Mouse (Mus musculus): ENCODE measurements around the gene Exoc4. TPM values are rescaled to one million over a fixed set of nuclear protein-coding genes. Genes with fewer than 3 reads are reported as not detected.

Exoc4 gene
- polyA plus RNA-seq, 3 experiments from 2014 or later, result 57.6 to 68.8 (median 68.7) TPM

DNA sequence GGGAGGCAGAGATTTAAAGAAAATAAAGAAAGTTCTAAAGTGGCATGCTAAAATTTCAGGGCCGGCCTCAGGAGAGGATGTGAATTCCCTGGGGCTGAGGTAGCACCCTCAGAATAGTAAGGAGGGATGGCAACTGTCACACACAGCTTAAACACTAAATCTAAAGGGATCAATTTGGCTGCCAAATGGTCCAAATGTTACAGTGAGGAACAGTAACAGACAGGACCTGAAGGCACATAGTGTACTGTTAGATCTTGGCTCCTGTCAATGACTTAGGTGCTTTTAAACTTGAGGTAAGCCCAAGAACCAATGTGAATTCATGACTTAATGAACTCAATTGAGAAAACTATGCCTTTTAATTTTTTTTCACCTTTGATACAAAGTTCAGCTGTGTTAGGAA lies 622.4 kb downstream of the Exoc4 start:
- no peak for ATAC-seq

DNA sequence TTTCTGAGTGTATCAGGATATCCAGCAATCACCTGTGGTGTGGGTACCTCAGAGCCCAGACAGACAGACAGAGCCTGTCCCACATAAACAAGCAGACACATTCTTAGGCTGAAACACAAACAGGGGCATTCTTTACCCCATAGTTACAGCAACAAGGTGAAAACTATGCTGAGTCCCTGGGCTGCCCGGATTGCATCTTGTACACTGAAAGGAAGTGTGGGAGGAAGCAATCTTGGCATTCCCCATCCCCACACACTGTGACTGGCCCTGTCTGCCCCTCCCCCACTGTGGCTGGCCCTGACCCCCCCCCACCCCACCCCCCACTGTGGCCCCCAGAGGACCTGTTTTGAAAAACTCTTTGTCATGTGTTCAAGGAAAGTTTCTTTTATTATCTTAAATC lies 623.3 kb downstream of the Exoc4 start:
- no peak for ATAC-seq

DNA sequence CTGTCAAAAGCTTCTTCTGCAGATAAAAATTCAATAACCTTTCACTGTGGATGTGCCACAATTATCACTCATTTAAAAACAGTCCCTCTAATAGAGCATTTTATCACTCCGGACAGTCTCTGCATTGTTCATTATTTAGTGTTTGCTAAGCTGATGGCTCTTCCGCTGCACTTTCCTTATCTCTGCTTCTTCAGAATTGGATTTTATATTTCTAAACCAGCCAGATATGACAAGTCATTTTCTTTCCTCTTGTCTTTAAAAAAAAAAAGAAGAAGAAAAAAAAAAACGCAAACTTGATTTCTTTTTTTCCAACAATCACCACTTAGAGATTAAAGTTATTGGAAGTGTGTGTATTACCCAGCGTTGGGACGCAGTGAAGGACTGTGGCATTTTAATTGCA lies 624.1 kb downstream of the Exoc4 start:
- no peak for ATAC-seq

DNA sequence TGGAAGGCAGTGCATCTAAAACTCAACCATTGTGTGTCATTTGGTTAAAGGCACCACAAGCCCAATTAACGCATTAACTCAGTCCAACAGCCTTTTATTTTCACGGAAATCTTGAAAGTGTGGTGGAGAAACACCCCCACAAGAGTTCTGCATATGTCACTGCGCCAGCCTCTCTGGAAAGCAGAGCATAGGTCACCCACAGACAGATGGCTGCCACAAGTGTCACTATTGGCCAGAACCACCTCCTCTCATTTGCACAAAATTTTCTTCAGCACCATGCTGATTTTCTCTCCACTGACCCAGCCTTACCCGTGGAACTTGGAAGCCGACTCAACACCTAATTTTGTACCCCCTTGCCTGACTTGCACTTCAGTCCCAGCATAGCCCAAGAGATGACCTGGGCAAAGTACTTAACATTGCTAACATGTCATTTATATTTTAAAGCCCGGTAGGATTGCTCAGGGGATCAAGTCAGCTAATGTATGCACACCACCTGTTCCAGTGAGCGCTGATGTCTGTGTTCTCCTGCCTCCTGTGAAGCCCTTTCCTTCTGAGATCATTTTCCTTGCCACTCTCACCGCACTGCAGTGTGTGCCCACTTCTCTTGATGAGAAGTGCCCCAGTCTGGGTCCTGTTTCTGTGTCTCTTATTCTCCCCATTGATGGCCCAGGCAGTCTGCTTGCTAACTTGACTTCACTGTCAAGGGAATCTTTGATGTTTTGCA lies 625.6 kb downstream of the Exoc4 start:
- no peak for ATAC-seq

DNA sequence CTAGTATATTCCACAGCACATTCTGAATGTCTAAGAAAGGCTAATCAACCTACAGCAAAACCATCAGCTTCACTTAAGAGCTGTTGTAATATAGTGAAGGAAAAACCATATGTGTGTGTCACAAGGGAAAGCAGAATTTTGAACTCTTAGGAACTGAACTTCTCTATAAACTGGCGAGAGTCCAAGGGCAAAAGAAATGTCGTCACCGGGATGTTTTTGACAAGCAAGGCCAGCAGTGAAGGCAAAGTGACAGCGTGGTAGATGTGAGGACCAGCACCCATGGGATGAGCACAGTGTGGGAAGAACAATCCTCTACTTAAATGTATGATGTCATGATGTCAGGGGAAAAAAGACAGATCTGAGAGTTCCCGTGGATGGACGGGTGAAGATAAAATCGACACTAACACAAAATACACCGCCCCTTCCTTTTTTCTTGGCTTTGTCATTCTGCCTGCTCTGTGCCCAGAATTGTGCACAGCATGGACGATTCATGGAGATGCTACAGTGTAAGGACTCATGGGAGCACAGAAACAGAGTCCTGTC lies 635.3 kb downstream of the Exoc4 start:
- ATAC-seq, result no peak

DNA sequence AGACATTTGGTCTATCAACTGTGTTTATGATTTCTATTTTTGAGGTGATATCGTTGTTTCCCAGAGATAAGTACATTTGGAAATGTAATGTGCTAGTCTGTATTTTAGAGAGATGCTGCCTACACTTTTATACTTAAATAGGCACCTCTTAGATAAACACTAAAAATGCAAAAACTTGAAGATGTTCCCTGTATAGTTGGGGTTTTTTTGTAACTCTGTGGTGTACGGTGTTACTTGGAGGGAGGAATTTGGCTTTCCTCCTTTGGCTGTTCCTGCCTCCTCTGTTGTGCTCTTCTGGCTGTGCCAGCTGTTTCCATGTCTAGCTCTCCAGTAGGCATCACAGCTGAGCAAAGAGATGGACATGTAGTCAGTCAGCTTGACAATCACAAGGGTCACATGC lies 638.1 kb downstream of the Exoc4 start:
- no peak for ATAC-seq

DNA sequence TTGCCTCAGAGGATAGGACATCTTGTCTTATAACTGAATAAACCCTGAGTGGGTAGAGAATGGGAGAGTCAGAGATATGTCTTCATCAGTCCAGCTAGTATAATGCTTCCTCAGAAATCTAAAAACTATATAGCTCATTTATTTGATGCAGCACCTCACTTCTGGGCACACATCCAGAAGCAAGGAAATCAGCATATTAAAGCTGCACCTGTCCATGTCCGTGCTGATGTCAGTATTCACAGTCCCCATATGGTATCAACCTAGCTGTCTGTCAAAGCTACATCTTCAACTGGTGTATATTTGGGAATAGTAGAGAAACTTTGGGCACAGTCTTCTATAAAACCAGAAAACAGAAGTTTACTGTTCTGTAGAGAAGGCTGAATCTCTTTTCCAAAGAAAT lies 642.0 kb downstream of the Exoc4 start:
- ATAC-seq, result no peak

DNA sequence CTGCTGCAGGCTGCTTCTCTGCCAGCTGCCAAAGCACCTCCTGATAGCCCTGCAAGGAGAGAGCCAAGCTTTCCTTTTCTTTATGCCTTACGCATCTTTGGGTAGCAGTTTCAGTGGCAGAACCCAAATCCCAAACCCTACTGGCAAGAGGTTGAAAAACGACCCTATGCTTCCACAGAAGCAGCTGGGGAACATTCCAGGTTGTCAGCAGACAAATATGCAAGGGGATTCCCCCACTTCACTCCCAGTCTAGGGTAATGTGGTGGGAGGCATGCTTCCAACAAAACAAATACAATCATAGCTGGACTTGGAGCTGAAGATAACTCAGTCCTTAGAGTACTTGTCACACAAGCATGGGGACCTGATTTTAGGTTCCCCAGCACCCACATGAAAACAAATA lies 643.3 kb downstream of the Exoc4 start:
- ATAC-seq, result no peak

DNA sequence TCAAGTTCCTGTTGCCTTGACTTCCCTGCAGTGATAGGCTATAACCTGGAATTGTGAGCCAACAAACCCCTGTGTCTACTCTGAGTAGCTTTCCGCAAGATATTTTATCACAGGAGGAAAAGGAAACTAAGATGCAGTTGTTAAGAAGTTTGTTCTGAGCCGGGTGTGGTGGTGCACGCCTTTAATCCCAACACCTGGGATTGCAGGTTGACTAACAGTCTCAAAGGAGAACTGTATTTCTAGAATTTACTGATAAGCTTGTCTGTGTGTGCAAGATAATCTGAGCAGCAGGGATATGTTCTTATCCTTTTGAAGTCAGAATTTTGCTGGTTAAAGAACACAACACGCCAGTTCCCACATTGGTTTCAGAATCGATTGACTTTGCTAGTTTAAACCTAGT lies 651.1 kb downstream of the Exoc4 start:
- no peak for ATAC-seq

DNA sequence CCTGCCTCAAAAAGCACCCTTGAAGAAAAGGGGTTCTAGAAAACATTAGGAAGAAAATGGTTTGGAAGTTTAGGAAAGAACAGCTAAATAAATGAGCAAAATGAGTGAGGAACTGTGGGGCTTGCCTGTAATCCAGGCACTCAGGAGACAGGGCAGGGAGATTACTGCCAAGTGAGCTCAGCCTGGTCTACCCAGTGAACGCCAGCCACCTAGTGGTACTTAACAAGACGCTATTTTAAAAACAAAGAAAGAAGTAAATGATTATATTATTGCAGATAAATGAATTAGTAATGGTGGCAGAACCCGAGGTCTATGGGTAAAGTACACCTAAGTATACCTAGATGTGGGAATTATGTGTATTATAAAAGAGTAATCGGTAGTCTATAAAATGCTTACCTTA lies 651.7 kb downstream of the Exoc4 start:
- ATAC-seq, result no peak

DNA sequence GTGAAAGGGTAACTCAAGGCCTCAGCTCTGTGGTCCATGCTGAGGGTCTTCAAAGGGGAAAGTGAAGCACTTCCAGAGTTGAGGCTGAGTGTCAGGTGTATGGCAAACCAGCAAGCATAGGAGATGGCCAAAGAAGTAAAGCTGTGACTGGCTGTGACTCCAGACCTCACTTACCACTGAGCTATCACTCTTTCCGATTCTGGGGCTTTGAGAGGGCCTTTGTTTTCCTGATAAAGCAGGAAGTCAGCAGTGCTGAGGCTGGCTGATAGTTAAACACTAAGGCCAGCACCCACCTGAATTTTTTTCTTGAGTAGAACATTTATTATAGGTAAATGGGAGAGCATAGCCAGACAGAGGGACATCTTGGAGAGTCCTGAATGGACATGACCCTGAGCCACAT lies 656.2 kb downstream of the Exoc4 start:
- ATAC-seq, result no peak

DNA sequence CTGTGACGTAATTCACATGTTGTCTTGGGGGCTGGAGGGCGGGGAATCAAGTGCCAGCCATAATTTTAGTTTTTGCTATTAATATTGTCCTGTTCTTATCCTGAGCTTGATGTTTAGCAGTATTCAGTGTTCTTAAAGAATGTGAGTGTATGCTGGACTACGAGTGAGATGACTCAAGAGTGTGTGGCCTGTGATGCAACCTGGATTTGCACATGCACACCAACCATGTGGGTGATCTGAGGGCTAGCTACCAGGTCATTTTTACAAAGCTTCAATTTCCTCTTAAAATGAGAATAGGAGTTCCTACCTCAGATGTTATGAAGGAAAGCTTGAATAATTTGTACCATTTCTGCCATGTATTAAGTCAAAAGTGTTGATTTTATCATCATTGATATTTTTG lies 661.8 kb downstream of the Exoc4 start:
- no peak for ATAC-seq

DNA sequence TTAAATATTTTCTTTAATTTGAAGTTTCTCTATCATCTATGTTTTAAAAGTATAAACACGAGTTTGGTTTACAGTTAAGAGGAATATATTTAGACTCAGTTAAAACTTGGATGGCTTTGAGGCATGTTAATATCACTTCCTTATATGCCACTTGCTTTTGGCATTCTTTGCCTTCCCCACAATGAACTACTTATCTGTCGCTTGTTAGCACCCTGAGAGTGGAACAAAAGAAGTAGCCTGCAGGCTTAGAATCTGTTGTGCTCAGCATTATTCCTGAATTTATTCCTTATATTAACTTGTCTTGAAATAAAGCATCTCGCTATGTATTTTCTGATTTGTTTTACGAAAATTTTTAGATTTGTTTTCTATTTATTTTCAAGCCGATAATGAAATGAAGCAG lies 664.2 kb downstream of the Exoc4 start:
- no peak for ATAC-seq

DNA sequence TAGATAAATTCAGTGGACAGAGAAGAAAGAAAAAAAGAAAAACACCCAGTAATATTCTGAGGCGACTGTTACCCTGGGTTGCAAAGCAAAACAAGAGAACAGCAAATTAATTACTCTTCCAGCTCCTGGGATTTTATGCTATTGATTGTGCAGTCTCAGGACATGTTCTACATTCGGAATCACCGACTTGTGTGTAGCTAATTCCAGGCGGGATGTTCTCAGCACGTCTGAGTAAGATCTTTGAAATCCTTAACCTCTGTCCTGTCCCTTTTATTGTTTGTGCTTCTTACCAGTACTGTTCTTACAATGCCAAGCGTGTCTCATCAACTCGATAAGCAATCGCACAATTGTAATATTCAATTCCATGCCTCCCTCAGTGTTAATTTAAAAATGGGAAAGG lies 664.6 kb downstream of the Exoc4 start:
- ATAC-seq, result no peak

DNA sequence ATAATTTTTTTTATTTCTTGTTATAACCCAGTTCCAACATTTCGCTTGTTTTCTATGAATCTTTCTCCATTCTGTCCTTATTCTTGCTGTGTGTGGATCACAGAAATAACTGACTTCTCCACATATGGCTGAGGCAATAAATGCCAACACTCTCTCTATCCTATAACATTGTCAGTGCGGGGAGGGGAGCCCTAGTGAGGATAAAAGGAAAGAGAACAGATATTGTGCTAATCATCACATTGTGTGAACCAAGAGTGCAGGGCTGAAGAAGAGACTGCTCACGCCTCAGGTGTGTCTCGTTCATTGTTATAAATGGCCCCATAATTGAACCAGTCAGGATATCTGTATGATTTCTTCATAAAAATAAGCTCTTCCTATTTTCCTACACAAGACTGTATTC lies 665.1 kb downstream of the Exoc4 start:
- no peak for ATAC-seq

DNA sequence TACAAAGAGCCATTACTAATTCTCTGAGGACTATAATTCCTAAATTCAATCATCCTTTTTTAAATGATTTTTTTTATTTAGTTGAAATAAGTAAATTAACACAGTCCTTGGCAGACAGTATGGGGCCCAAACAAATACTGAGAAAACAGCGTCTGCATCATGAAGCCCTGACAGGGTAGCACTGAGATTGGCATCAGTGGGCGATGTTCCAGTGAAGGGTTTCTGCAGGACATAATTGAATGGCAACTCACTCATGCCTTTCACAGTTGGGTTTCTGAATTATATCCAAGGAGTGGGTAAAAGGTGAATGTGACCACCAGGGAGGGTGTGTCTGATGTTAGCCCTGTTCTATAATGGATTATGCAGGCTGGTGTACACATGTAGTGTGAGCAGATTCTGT lies 674.7 kb downstream of the Exoc4 start:
- no peak for ATAC-seq

DNA sequence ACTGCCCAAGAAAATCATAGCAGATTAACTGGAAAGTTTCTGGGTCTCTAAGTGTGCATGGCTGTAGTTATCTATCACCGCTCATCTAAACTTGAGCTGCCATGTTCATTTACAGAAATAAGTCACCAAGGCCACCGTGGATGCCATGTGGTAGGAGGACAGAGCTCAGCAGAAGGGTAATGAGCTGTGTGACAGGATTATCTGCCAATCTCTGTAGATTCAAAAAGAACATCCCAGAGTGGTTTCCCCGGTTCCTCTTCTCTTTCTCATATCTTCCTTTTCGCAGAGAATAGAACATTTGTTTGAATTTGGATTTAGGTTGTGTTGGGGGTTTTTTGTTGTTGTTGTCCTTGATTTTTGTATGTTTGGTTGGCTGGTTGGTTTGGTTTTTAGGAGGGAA lies 676.0 kb downstream of the Exoc4 start:
- no peak for ATAC-seq

DNA sequence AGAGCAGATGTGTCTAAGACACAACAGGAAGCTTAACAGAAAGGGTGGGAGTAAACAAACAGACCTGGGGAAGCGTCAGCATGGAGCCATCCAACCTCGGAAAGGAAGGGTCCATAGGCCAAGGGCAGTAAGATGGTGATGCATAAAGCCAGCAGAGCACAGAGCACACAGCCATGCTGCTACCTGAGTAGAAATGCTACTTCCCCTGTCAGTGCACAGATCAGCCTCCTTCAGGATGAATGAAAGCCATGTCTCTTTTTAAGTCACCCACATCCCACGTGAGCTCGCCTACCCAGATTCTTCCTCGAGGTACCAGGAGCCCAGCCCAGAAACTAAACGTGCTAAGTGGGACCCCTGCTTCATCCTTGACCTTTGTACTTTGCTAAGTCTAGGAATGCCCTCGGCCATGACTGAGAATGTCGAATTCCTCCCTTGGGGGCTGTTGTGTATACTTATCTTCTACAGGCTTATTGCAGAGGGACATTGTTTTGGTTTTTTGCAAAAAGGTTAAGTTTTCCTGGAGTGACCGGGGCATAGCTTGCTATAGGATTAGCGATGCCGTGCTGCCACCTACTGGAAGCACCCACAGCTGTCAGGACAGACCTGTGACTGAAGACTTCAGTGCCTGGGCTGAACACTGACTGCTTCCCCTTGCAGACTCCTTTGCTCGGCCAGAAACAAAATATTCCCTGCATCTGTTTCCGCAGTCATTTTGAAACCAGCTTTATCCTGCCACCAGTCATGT lies 680.6 kb downstream of the Exoc4 start:
- ATAC-seq, result peak; percentile 76

DNA sequence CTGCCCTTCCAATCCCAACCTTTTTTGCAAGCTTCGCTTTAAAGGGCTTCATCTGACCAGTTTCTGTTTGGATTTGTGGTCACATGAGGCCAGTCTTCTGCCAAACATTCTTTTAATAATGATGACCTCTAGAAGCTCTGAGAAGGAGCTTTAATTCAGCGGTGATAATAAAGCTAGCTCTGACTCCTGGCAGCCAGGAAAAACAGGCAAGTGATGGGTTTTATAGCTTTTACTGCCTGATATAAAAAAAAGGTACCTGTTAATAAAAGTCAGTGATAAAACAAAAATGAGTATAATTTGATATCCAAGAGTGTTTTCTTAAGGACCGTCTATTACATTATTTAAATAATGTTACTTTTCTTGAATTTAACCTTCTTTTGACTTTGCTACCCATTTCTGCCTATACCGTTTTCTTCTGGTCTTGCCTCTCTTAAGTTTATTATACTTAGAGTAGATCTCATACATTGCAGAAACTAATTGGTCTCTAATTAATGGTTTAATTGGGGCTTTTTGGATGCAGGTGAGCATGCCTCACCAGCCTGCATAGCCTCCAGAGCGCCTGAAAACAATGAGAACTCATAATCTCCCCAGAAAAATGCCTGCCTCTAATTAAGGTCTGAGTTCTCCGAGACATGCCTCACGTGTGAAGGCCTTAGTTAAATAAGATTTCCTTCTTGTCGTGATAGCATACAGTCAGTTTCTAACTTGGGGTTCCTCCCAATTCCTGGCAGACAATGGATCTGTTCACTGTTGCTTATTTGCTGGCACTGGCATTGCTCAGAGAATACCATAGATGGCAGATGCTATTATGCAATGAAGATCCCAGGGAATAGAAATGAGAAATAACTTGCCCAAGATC lies 681.4 kb downstream of the Exoc4 start:
- no peak for ATAC-seq

DNA sequence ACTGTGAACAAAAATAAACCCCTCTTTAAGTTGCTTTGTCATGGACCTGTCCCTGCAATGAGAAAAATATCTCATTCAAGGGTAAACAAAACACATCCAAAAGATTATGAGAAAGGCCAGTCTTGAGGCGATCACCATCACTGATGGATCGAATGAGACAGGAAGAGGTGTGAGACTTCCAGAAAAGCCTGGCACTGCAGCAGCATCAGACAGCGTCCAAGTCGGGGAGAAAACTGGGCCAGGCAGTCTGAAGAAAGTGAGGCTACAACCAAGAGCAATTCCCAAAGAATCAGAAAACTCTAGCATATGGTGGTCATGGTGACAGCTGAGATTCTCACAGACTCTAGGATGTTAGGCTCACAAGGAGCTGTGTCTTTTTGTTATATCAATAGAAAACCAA lies 689.0 kb downstream of the Exoc4 start:
- no peak for ATAC-seq

DNA sequence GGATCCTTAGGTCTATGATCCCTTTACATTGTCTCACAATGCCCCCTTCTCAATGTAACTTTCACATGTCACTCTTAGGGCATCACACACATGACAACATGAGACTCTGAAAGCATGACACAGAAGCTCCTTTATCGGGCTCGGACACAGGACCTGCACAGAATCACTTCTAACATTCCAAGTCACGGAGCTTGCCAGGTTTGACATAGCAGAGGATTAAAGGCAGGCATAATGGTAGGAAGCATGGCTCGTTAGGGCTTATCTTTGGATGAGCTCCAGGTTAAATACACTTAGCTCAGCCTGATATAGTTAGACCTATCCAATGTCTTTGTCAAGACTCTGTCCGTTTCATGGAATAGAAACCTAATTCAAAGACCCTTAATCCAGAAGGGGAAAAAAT lies 690.3 kb downstream of the Exoc4 start:
- ATAC-seq, result no peak

DNA sequence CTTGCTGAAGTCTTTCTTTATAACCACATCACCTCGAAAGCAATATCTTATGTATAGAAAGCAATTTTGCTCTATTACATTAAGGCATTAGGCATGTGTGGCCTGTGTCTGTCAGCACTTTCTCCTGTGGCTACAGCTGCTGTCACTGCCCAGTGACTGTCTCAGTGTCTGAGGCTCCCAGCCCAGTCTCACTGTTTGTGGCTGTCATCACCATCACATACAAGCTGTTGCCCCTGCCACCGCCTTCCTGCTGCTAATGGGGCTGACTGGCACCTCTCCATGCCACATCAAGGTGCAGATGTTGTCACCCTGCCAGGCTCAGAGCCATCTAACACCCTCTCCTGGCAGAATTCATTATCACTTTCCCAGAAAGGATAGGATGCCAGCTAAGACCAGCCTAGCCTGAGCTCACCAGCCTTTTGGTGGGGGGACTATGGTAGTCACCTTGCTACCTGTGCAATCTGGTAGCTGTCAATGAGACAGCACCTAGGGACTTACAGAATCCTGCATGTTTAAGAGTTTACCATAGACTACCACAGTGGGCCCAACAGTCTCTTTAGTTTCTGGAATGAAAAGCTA lies 698.1 kb downstream of the Exoc4 start:
- ATAC-seq, result no peak

DNA sequence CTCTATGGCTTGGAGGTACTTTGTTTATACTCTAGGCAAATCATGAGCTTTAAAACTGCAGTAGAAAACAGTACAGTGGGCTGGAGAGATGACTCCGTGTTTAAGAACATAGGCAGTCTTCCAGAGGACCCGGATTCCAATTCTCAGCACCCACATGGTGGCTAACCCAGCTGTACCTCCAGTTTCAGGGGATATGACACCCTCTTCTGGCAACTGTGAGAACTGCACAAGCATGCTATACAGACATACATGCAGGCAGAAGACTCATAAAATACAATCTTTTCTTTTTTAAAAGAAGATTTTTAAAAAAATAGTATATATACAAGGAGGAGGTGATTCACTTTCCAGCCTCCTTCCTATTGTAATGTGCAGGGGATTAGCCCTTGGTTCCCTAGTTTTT lies 701.2 kb downstream of the Exoc4 start:
- ATAC-seq, result no peak

Measured in inflammation-experienced regulatory T-cells, adult 6 months (primary cell).